Mouse (Mus musculus) cerebellum, adult 2 months (tissue): ENCODE measurements around the gene Ccdc124.

ENCODE experiments used
- CTCF ChIP-seq: fragments of 200-500 bp; IDR thresholded peaks from 2 replicates; pipeline ENCODE4 v1.5.1; 2011; ENCODE audit warnings: low read depth, mild to moderate bottlenecking, control low read depth, low read length, moderate library complexity, borderline replicate concordance; ENCODE audit not compliant: insufficient read depth
- POLR2A ChIP-seq: fragments of 200-500 bp; IDR thresholded peaks from 2 replicates; pipeline ENCODE4 v1.6.1; 2011; ENCODE audit warnings: low read length, control low read depth, borderline replicate concordance; ENCODE audit not compliant: insufficient read depth

- no peak for TF ChIP-seq POLR2A
- TF ChIP-seq CTCF: no peak
These were observed 28.5 kb upstream of the Ccdc124 start for GRCm38 (mm10) chr8:70902211-70902610.
